Mouse (Mus musculus): ENCODE results near the gene Ttll6. TPM values are rescaled to one million over a fixed set of nuclear protein-coding genes. Genes with fewer than 3 reads are reported as not detected.

Gene Ttll6
- polyA plus RNA-seq, 1 experiment, result 0.06 TPM

DNA sequence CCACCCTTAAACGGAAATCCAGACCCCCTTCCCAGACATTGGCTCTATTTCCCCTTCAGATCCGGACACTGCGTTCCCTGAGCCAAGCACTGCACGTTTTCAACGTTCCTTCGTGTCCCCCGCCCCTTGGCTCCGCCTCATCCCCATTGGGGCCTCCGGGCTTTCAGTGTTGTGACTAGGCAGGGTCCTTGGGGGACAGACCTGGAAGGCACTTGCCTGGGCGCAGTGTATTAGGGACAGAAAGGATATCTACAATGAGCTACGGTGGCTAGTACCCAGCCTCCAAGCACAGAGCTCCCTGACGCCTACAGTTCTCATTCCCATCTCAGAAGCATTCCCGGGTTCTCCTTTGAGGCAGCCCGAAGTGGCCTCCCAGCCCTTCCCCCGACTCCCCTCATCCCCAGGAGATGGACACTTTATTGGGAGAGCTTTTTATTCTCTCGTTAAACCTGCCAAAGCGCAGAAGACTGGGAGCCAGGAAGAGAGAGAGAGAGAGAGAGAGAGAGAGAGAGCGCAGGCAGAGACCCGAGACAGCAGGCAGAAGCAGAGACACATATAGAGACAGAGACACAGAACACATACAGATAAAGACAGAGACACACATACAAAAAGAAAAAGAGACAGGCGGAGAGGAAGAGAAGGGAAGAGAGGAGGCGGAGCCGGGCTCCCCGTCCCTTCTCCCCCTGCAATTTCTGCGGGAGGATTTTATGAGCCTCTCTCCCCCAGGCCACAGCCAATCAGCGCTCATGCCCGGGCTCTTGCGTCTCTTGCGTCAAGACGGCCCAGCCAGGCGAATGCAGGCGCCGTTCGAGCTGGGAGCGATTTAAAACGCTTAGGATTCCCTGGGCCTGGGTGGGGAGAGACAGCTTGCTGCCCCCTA is 60.2 kb downstream of the Ttll6 start, which contains the start of gene Hoxb13:
Gene Hoxb13, plus strand, starts transcription at position 796 of the 880 bp plus-strand sequence.
- DNase-seq (ENCODE audit: extremely low spot score in 1 of 2, low spot score in 1 of 2), result no peak

DNA sequence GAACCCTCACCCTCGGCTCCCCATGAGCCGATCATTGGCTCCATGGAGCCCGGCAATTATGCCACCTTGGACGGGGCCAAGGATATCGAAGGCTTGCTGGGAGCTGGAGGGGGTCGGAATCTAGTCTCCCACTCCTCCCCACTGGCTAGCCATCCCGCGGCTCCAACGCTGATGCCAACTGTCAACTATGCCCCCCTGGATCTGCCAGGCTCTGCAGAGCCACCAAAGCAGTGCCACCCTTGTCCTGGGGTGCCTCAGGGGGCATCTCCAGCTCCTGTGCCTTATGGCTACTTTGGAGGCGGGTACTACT is 60.8 kb downstream of the Ttll6 start:
- DNase-seq (ENCODE audit: extremely low spot score in 1 of 2, low spot score in 1 of 2), result no peak

DNA sequence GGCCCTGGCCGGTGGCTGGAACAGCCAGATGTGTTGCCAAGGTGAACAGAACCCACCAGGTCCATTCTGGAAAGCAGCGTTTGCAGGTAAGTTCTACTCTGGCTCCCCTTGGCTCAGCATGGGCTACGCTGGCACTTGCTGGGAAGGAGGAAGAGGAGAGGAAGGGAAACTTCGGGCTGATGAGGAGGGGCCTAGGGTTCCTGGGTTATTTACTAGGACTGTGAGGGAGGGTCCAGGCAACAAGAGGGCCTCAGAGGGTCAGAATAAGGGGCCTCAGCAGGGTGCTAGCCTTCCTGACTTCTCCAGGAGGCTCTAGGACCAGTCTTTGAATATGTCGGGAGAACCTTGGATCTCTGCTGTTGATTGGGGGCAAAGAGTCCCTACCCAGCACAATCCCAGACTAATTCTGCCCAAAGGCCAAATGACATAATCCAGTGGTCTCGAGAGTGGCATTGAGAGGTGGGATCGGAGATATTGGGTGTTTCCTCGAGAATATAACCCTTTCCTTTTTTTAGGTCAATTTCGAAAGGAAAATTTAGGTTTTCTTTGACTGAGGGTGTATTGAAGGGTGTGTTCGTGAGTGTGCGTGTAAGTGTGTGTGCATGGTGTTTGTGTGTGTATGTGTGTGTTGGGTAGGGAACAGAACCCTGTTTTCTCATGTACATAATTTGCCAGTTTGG is 61.5 kb downstream of the Ttll6 start:
- DNase-seq (ENCODE audit: extremely low spot score in 1 of 2, low spot score in 1 of 2), result no peak

DNA sequence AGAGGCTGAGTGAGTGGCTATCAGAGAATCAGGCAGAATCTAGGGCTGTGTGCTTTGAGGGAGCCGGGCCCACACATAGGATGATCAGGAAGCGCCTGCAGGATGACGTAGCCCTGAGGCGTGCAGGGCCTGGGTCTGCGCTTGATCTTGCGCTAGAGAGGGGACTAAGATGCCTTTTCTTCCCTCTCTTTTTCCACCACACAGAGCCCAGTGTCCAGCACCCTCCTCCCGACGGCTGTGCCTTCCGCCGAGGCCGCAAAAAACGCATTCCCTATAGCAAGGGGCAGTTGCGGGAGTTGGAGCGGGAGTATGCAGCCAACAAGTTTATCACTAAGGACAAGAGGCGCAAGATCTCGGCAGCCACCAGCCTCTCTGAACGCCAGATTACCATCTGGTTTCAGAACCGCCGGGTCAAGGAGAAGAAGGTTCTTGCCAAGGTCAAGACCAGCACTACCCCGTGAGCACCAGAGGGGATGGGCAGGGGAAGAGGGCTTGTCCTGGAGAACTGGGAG is 62.2 kb downstream of the Ttll6 start:
- DNase-seq (ENCODE audit: extremely low spot score in 1 of 2, low spot score in 1 of 2), result no peak

DNA sequence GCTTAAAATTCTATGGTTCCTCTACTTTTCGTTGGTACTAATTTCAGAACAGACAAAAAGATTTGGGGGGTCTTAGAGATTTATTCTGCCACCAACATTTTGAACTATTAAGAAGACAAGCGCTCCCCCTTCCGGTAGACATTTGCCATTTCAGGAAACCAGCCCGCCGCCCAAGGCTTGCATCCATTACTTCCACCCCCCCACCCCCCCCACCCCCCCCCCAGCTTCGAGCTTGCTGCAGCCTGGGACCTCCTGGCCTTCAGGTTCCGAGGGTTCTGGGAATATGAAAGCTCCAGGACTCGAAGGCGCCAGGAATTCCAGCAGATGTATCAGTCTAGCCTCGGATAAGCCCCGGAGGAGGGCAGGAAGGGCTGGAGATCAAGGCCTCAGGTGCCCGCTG is 65.1 kb downstream of the Ttll6 start:
- DNase-seq (ENCODE audit: extremely low spot score in 1 of 2, low spot score in 1 of 2), result no peak

DNA sequence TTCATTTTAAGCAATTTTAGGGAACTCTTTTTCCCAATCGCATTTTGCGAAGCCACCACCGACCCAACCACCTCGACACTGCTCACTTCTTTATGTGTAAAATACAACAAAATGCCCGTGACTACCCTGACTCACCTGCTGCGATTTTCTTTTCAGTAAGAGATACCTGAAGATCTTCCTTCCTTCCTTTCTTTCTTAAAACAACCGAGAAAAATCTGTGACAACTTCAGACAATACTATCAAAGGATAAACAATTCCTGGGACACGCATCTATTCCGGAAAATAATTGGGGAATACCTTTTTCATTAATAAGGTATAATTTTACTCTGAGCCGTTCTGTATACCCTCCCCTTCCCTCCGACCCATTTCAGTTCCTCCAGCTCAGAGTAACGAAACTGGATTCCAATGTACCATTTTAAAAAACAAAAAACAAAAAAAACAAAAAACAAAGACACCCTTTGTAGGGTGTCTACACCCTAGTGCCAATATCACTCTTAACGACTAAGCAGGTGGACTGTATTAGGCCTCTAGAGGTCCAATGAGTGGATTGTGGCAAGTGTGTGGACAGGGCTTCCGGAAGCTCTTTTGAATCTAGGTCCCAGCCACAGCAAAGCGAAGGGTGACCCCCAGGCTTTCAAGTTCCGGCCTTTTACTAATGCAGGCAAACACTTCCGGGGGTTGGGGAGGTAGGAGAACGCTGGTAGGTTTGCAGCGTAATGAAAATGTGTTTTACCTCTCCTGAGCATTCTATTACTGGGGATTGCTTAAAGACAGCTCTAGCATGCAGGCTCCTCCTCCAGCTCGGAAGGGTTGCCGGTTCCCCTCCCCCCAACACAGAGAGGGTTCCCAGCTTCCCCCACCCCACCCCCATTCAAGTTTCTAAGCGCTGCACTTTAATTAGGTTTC is 65.8 kb downstream of the Ttll6 start:
- DNase-seq (ENCODE audit: extremely low spot score in 1 of 2, low spot score in 1 of 2), result no peak

DNA sequence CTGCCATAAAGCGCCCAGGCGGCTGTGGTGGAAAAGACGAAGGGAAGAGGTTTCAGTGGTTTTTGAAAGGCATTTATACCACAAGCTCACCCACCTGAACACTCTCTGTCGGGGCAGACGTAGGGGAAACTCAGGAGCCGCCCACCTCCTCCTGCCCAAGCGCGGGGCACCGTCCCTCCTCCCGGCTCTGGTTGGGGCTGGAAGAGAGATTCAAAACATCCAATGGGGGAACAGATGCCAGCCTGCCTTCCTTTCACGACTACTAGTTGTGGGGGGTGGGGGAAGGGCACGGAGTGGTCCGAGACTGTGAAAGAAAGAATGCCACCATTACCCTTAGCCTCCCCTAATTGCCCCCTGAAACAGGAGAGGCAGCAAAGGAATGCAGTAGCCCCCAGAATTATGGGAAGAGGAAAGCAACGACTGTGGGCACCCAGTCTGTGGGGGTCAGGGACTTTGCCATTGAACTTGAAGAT is 66.6 kb downstream of the Ttll6 start:
- DNase-seq (ENCODE audit: extremely low spot score in 1 of 2, low spot score in 1 of 2), result no peak

DNA sequence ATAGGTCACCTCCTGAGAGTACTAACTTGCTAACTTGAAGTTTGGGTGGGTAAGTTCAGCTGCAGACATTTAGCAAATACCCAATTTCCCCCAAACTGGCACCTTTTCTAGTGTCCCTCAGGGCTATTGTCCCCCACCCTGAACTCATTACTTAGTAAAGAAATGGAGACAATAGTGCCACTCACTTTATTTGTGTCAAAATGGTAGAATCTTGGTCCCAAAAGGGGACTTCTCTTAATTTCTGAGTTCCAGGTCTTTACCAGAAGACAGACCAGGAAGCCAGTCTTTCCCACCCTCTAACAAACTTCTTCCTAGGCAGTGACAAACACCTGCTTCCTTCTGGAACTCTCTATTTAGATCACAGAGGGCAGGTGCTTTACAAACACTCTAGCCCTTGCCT is 68.2 kb downstream of the Ttll6 start:
- DNase-seq (ENCODE audit: extremely low spot score in 1 of 2, low spot score in 1 of 2), result no peak

DNA sequence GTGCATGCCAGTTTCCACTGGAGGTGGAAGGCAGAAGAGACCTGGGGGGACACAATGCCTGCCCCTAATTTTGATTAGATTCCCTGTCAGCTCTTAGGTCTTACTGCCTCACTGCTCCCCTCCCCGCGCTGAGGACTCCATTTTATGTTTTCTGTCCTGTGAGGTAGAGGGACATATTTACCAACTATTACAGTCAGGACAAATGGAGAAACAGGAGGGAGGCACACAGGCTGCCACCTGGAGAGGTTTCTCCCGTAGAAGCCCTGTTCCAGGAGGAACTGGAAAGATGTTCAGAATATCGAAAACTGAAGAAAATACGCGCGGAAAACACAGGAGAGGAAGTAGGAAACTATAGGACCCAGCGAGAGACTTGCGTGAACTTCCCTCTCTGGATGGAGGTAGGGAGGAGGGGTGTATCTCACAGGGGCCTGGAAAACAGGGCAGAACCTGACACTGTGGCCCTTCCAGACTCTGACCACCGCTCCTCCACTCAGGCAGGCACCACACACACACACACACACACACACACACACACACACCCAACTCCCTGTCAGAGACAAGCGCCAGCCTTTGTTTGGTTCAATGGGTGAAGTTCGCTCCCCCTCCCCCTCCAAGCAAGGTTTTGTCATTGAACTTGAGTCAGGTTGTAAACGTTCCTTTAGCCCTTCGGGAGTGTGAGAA is 69.0 kb downstream of the Ttll6 start:
- DNase-seq (ENCODE audit: extremely low spot score in 1 of 2, low spot score in 1 of 2), result no peak

DNA sequence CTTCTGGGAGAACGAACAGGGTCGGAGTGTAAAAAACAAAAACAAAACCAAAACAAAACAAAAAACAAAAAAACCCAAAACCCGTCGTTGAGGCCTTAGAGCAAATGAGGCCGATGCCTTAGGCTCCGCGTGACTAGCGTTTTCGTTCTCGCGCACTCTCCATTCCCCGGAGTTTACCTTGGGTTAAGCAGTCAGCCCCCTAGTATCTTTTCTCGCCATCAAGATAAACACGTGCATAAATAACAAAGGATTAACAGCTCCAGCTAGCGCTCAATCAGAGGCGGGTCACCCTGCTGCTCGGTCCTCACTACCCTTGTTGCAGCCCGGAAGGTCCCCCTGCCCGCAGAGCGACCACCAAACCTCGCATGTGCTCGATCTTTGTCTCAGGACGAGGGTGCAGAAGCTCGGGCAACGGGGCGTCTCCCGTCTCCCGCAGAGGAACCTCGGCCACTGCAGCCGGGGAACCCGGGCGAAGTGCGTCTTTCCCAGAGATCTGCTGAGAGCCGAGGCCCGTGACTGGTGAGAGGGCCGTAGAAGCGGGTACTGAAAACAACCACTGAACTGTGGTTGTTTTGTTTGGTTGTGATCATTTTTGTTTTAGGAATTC is 69.7 kb downstream of the Ttll6 start:
- no peak for DNase-seq (ENCODE audit: extremely low spot score in 1 of 2, low spot score in 1 of 2)

DNA sequence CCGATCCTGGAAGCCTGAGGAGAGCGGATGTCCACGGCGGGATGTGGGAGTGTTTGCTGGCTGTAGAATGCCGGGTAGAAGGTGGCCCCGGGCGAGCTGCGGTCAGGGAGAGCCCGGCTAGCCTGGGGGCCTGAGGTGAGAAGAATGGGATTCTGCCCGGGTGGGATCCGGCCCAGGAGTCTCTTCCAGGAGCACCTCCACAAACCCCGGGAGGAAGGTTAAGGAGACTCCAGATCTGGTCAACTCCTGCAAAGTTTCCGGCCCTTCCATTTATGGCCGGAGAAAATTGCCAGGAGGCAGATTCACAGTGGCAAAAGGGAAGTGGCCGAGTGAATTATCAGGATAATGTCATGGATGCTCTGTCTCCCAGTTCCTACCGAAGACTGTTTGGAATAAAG is 70.2 kb downstream of the Ttll6 start:
- no peak for DNase-seq (ENCODE audit: extremely low spot score in 1 of 2, low spot score in 1 of 2)

DNA sequence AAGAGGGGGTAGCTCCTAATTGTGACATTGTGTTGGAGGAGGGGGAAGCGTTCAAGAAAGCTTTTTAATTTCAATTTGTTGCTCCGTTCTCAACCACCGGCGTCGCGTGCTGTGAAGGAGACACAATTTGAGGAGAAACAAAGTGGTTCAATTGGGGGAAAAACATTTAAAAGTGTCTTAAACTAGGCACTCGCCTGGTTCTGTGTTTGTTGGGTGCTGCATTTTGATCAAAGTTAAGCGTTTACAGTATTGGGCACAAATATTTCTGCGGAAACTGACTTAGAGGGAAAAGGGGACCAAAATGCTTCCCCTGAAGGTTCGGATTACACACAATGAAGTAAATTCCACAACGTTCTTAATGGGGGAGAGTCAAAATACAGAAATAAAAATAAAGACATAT is 70.8 kb downstream of the Ttll6 start:
- no peak for DNase-seq (ENCODE audit: extremely low spot score in 1 of 2, low spot score in 1 of 2)

DNA sequence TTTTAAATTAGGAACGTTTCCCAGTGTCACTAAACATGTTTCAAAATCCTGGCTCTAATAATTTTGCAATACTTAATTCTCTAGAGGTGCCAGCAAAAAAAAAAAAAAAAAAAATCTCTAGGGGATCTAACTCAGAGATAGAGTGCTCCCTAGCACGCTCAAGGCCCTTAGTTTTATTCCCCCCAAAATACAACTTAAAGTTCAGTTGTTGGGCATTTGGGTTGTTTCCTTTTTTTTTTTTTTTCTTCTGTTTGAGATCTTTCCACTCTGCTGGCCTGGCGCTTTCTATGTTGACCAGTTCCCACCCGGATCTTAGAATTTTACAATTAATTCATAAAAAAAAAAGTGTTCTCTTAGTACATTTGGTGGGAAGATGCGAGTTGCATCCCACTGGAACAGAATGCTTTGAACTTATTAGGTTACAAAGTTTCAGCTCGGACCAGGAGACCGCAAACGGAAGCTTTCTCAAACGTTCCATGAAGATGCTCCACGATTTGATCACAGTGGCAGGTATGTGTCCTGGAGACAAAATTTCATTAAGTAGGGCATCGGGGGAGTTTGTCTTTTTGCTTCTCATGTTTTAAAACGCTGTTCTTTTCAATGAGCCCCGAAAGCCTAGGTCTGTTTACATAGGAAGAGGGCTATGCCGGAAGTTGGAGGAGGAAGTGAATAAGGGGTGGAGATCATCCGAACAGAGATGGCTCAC is 72.0 kb downstream of the Ttll6 start:
- DNase-seq (ENCODE audit: extremely low spot score in 1 of 2, low spot score in 1 of 2), result no peak

Other genes with a start within 250 kb of the Ttll6 start
- not detected in 2 replicates for gene B4galnt2, start 218.9 kb upstream of the Ttll6 start, polyA plus RNA-seq (2012; rRNA removed)
- 0.18 and 0.71 TPM in 2 replicates for gene Igf2bp1, start 127.8 kb upstream of the Ttll6 start, polyA plus RNA-seq (2012; rRNA removed)
- not detected in 2 replicates for gene Gip, start 109.2 kb upstream of the Ttll6 start, polyA plus RNA-seq (2012; rRNA removed)
- gene Snf8, start 98.9 kb upstream of the Ttll6 start, polyA plus RNA-seq (2012; rRNA removed), result 84.2 and 87.0 TPM in 2 replicates
- 45.3 and 50.3 TPM in 2 replicates for gene Ube2z, start 68.4 kb upstream of the Ttll6 start, polyA plus RNA-seq (2012; rRNA removed)
- 410 and 500 TPM in 2 replicates for gene Atp5g1, start 58.1 kb upstream of the Ttll6 start, polyA plus RNA-seq (2012; rRNA removed)
- not detected in 2 replicates for gene Calcoco2, start 21.8 kb upstream of the Ttll6 start, polyA plus RNA-seq (2012; rRNA removed)
- gene Hoxb13, start 60.5 kb downstream of the Ttll6 start, polyA plus RNA-seq (2012; rRNA removed), result not detected in 2 replicates
- not detected in 2 replicates for gene Hoxb9, start 137.7 kb downstream of the Ttll6 start, polyA plus RNA-seq (2012; rRNA removed)
- 0.06 TPM in 1 of 2 replicates, not detected in the other for gene Hoxb8, start 148.1 kb downstream of the Ttll6 start, polyA plus RNA-seq (2012; rRNA removed)
- gene Hoxb7, start 152.8 kb downstream of the Ttll6 start, polyA plus RNA-seq (2012; rRNA removed), result not detected in 2 replicates
- not detected in 2 replicates for gene Hoxb6, start 158.7 kb downstream of the Ttll6 start, polyA plus RNA-seq (2012; rRNA removed)
- gene Hoxb5, start 169.6 kb downstream of the Ttll6 start, polyA plus RNA-seq (2012; rRNA removed), result 0.11 TPM in 1 of 2 replicates, not detected in the other
- gene Hoxb4, start 184.5 kb downstream of the Ttll6 start, polyA plus RNA-seq (2012; rRNA removed), result 0.04 TPM in 1 of 2 replicates, not detected in the other
- gene Hoxb3, start 189.5 kb downstream of the Ttll6 start, polyA plus RNA-seq (2012; rRNA removed), result not detected in 2 replicates
- 0.06 TPM in 1 of 2 replicates, not detected in the other for gene Hoxb2, start 216.7 kb downstream of the Ttll6 start, polyA plus RNA-seq (2012; rRNA removed)
- gene Hoxb1, start 232.0 kb downstream of the Ttll6 start, polyA plus RNA-seq (2012; rRNA removed), result not detected in 2 replicates

Measured in frontal cortex, adult 2 months (tissue).